Mouse (Mus musculus) C2C12 (cell line): ENCODE measurements around the gene Gm49369.

ENCODE experiments used
- CEBPB ChIP-seq: IDR thresholded peaks from one replicate; pipeline ENCODE4 v1.6.1; 2011; ENCODE audit warnings: low read depth, mild to moderate bottlenecking, control low read depth, moderate library complexity
- CTCF ChIP-seq: IDR thresholded peaks from one replicate; pipeline ENCODE4 v1.5.1; 2011; ENCODE audit not compliant: control insufficient read depth, insufficient read depth, insufficient read length

- no peak for TF ChIP-seq CEBPB
- no peak for TF ChIP-seq CTCF
Observed at GRCm38 (mm10) chr7:142391108-142391507, 8.6 kb upstream of the Gm49369 start.
